Mouse (Mus musculus) heart, postnatal 0 days (tissue): ENCODE measurements at regions not wholly inside any gene's neighbourhood (a gene's known extent, or its start where the extent isn't known, plus 50 kb on each side); places are given as distances from the start of the nearest gene placed in this dataset.

Experiments used
- ATAC-seq: fragments of 200-750 bp; cut with Nextera tagmentation; 2 replicates; pipeline ENCODE4 v1.8.0; 2017; ENCODE audit warnings: low read depth, moderate number of reproducible peaks, moderate library complexity; ENCODE audit not compliant: insufficient read depth
- DNase-seq: peaks from one replicate; pipeline ENCODE4 v3.0.0-alpha.2; 2016; ENCODE audit warnings: low spot score
- H3K27ac ChIP-seq: fragments of 300-500 bp; sonication (generic); 2 replicates; pipeline ENCODE4 v1.5.1; 2014; ENCODE audit warnings: low read depth, mild to moderate bottlenecking
- H3K27me3 ChIP-seq: fragments of 300-500 bp; sonication (generic); 2 replicates; pipeline ENCODE4 v1.6.1; 2014; ENCODE audit warnings: low read length, mixed read lengths; ENCODE audit not compliant: control insufficient read depth, insufficient read depth
- H3K36me3 ChIP-seq: fragments of 300-500 bp; sonication (generic); replicated peaks from 2 replicates; pipeline ENCODE4 v1.6.1; 2014; ENCODE audit warnings: low read length, mixed read lengths; ENCODE audit not compliant: control insufficient read depth, insufficient read depth
- H3K4me1 ChIP-seq: fragments of 300-500 bp; sonication (generic); 2 replicates; pipeline ENCODE4 v1.6.1; 2014; ENCODE audit warnings: antibody characterized with exemption; ENCODE audit not compliant: control insufficient read depth, insufficient read depth
- H3K4me2 ChIP-seq: fragments of 300-500 bp; sonication (generic); 2 replicates; pipeline ENCODE4 v1.6.1; 2014; ENCODE audit warnings: low read depth, mild to moderate bottlenecking, low read length, moderate library complexity
- H3K4me3 ChIP-seq: fragments of 300-500 bp; sonication (generic); 2 replicates; pipeline ENCODE4 v1.5.1; 2014; ENCODE audit warnings: low read depth, low read length
- H3K9ac ChIP-seq: fragments of 300-500 bp; sonication (generic); replicated peaks from 2 replicates; pipeline ENCODE4 v1.6.1; 2014; ENCODE audit warnings: low read depth, low read length, mixed read lengths
- H3K9me3 ChIP-seq: fragments of 300-500 bp; sonication (generic); replicated peaks from 2 replicates; pipeline ENCODE4 v1.6.1; 2016; ENCODE audit warnings: low read length; ENCODE audit not compliant: control insufficient read depth
- CTCF ChIP-seq: IDR thresholded peaks from 2 replicates; pipeline ENCODE4 v1.5.1; 2016; ENCODE audit warnings: antibody characterized with exemption, control low read depth, low read depth
- EP300 ChIP-seq: IDR thresholded peaks from 2 replicates; pipeline ENCODE4 v1.6.1; 2016; ENCODE audit warnings: antibody characterized with exemption, low read depth
- WGBS: fragments of 180-500 bp; shearing (Covaris S2); extraction: QIAGEN DNeasy Blood & Tissue Kit; methylation state at CpG from one replicate; pipeline ENCODE4 v1.1.7; 2014; 5-methylcytosine and 5-hydroxymethylcytosine counted together

DNA sequence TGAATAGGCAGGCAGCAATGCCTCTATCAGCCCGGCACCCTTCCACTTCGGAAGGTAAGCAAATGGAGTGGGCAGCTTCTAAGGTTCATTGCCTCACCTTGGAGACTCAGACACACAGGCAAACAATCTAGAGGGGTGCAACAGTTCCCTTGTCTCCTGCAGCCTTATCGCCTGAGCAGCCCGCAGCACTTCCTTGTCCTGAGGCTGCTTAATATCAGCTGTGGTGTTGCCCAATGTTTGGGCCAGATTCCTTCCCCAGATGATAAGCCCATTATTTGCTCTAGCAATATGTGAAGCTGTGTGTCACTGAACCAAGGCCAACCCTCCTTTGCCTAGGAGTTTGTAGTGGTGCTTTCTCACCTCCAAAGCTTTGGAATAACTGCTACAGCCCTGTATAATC is 58.8 kb upstream of the Gpr141 start:
- Histone ChIP-seq H3K4me3 (no peak overlapping the region), H3K4me2 (no peak overlapping the region), H3K36me3 (no peaks in the 10 kb centered on the region), H3K9me3 (no peaks in the 10 kb centered on the region), H3K27me3 (no peaks in the 10 kb centered on the region), H3K27ac (no peak overlapping the region), H3K9ac (no peak overlapping the region), H3K4me1 (no peaks in the 10 kb centered on the region)
- TF ChIP-seq CTCF (no peak), EP300 (no peak)
- 44% methylated on average over 4 of the region's 4 CpGs for WGBS
- DNase-seq (peak; percentile 6), ATAC-seq (no peak)

GRCm38 (mm10) chr13:19881772-19882171 is 57.7 kb upstream of the Gpr141 start:
- no peak for TF ChIP-seq EP300
- TF ChIP-seq CTCF, result no peak
- WGBS, result 70% methylated on average over 5 of the region's 5 CpGs
- no peak for ATAC-seq

GRCm38 (mm10) chr13:19874621-19875249 is 50.7 kb upstream of the Gpr141 start:
- Histone ChIP-seq H3K27ac (no peak overlapping the region), H3K4me2 (no peak overlapping the region), H3K4me1 (no peaks in the 10 kb centered on the region), H3K9me3 (no peaks in the 10 kb centered on the region), H3K4me3 (no peak overlapping the region), H3K27me3 (no peaks in the 10 kb centered on the region), H3K36me3 (no peaks in the 10 kb centered on the region), H3K9ac (no peak overlapping the region)
- no peak for DNase-seq
- no peak for TF ChIP-seq EP300
- no peak for TF ChIP-seq CTCF
- no peak for ATAC-seq
- 77% methylated on average over 7 of the region's 7 CpGs for WGBS

More at GRCm38 (mm10) chr13:19881772-19882171, 57.7 kb upstream of the Gpr141 start:
- DNase-seq, result no peak
- Histone ChIP-seq H3K27ac (no peak overlapping the region), H3K9me3 (no peaks in the 10 kb centered on the region), H3K9ac (no peak overlapping the region), H3K27me3 (no peaks in the 10 kb centered on the region), H3K4me1 (no peaks in the 10 kb centered on the region), H3K4me2 (no peak overlapping the region), H3K36me3 (no peaks in the 10 kb centered on the region), H3K4me3 (no peak overlapping the region)
